Mouse (Mus musculus) kidney, postnatal 10 days (tissue): ENCODE data around the gene Opalin.
A peak's percentile ranks its signal among the peaks of the same experiment; 100 is the strongest.

ENCODE experiments used
- DNase-seq: peaks from one replicate; pipeline ENCODE4 v3.0.0; 2021; ENCODE audit warnings: mixed read lengths

Opalin gene

GRCm38 (mm10) chr19:41076906-41077305 lies at the start of gene Opalin:
Opalin (minus strand) TSS chr19:41077113.
- no peak for DNase-seq

- no peak for DNase-seq
Measured at GRCm38 (mm10) chr19:41123009-41123408, 46.1 kb upstream of the Opalin start.

- DNase-seq: no peak
Measured at GRCm38 (mm10) chr19:41119924-41120323, 43.0 kb upstream of the Opalin start.

GRCm38 (mm10) chr19:41118346-41118745 lies 41.4 kb upstream of the Opalin start:
- DNase-seq: no peak

GRCm38 (mm10) chr19:41117334-41117733 lies 40.4 kb upstream of the Opalin start:
- no peak for DNase-seq

- no peak for DNase-seq
Measured at GRCm38 (mm10) chr19:41114611-41115010, 37.7 kb upstream of the Opalin start.

- DNase-seq: no peak
Measured at GRCm38 (mm10) chr19:41113911-41114531, 37.1 kb upstream of the Opalin start.

GRCm38 (mm10) chr19:41112609-41113008 lies 35.7 kb upstream of the Opalin start:
- DNase-seq: no peak

- no peak for DNase-seq
Measured at GRCm38 (mm10) chr19:41109991-41110390, 33.1 kb upstream of the Opalin start.

GRCm38 (mm10) chr19:41109496-41109895 lies 32.6 kb upstream of the Opalin start:
- no peak for DNase-seq

GRCm38 (mm10) chr19:41108666-41109065 lies 31.8 kb upstream of the Opalin start:
- DNase-seq: no peak

GRCm38 (mm10) chr19:41107530-41107929 lies 30.6 kb upstream of the Opalin start:
- DNase-seq: no peak

GRCm38 (mm10) chr19:41104922-41105321 lies 28.0 kb upstream of the Opalin start:
- peak; percentile 44 for DNase-seq

- no peak for DNase-seq
Measured at GRCm38 (mm10) chr19:41101390-41101789, 24.5 kb upstream of the Opalin start.

GRCm38 (mm10) chr19:41100863-41101262 lies 23.9 kb upstream of the Opalin start:
- no peak for DNase-seq

- DNase-seq: no peak
Measured at GRCm38 (mm10) chr19:41097038-41097437, 20.1 kb upstream of the Opalin start.

GRCm38 (mm10) chr19:41091901-41092300 lies 15.0 kb upstream of the Opalin start:
- DNase-seq: no peak

- peak; percentile 74 for DNase-seq
Measured at GRCm38 (mm10) chr19:41089833-41090232, 12.9 kb upstream of the Opalin start.

- DNase-seq: no peak
Measured at GRCm38 (mm10) chr19:41088491-41088890, 11.6 kb upstream of the Opalin start.

GRCm38 (mm10) chr19:41087901-41088300 lies 11.0 kb upstream of the Opalin start:
- DNase-seq: no peak

- peak; percentile 81 for DNase-seq
Measured at GRCm38 (mm10) chr19:41086700-41087099, 9.8 kb upstream of the Opalin start.

- no peak for DNase-seq
Measured at GRCm38 (mm10) chr19:41086289-41086688, 9.4 kb upstream of the Opalin start.

- no peak for DNase-seq
Measured at GRCm38 (mm10) chr19:41083646-41084045, 6.7 kb upstream of the Opalin start.

GRCm38 (mm10) chr19:41081589-41081988 lies 4.7 kb upstream of the Opalin start:
- no peak for DNase-seq

GRCm38 (mm10) chr19:41073746-41074455 lies 3.0 kb downstream of the Opalin start:
- DNase-seq: no peak
